Mouse (Mus musculus) heart, postnatal 25 days (tissue): ENCODE data around the gene Fam110c. TPM values are rescaled to one million over a fixed set of nuclear protein-coding genes. Genes with fewer than 3 reads are reported as not detected.

Experiments used
- DNase-seq: peaks from one replicate; pipeline ENCODE4 v3.0.0; 2022; ENCODE audit warnings: low spot score
- intact Hi-C: fragments of 180-260 bp; cut with DNase I; formaldehyde crosslinking; loops from one replicate; pipeline ENCODE4 v1.15.1; 2025
- total RNA-seq, 2 experiments: library from RNA; stranded (reverse); gene quantifications; 2 replicates each; pipeline ENCODE4 v1.2.3; 2021

Fam110c gene
- total RNA-seq, 2 experiments from 2014 or later: 0.29 to 0.50 TPM

- no peak for DNase-seq
- intact Hi-C loops: no loop called here
Observed at GRCm38 (mm10) chr12:31101190-31101589, 27.5 kb downstream of the Fam110c start.

GRCm38 (mm10) chr12:31101821-31102220, 28.2 kb downstream of the Fam110c start:
- intact Hi-C loops: no loop called here
- no peak for DNase-seq

- no peak for DNase-seq
- intact Hi-C loops: loop anchor here (10.0 kb wide), 1 partner anchor 389 kb away; no protein-coding TSS in a partner anchor
Observed at GRCm38 (mm10) chr12:31116005-31116466, 42.4 kb downstream of the Fam110c start.

GRCm38 (mm10) chr12:31120535-31120934, 46.9 kb downstream of the Fam110c start:
- intact Hi-C loops: loop anchor here (10.0 kb wide), 1 partner anchor 184 kb away; no protein-coding TSS in a partner anchor
- DNase-seq: no peak

GRCm38 (mm10) chr12:31122892-31123622, 49.4 kb downstream of the Fam110c start:
- intact Hi-C loops: loop anchor here (10.0 kb wide), 1 partner anchor 182 kb away; no protein-coding TSS in a partner anchor
- no peak for DNase-seq

GRCm38 (mm10) chr12:31126071-31126470, 52.4 kb downstream of the Fam110c start:
- intact Hi-C loops: loop anchor here (5.0 to 10.0 kb wide), 3 partner anchors 41 to 179 kb away; no protein-coding TSS in a partner anchor
- DNase-seq: no peak

GRCm38 (mm10) chr12:31129548-31129947, 55.9 kb downstream of the Fam110c start:
- intact Hi-C loops: loop anchor here (5.0 to 10.0 kb wide), 3 partner anchors 38 to 175 kb away; no protein-coding TSS in a partner anchor
- DNase-seq: no peak

Other genes starting within 250 kb of the Fam110c start
- 1 to 10 TPM in 1 of 2 experiments, under 1 TPM in 1; 0.44 to 1.2 TPM for gene Alkal2, start 189.5 kb upstream of the Fam110c start, total RNA-seq
- gene Acp1, start 162.3 kb upstream of the Fam110c start, total RNA-seq: 10 to 100 TPM; 24.4 to 33.3 TPM
- gene Sh3yl1, start 162.2 kb upstream of the Fam110c start, total RNA-seq: 1 to 10 TPM; 1.5 to 2.5 TPM
- gene Gm6993, start 166.9 kb downstream of the Fam110c start, total RNA-seq: not detected
- 10 to 100 TPM; 87.5 to 89.2 TPM for gene Lamb1, start 191.4 kb downstream of the Fam110c start, total RNA-seq